Mouse (Mus musculus): ENCODE results near the gene Bola2.

- TF ChIP-seq CTCF (IDR thresholded peaks at IDR 0.05; ENCODE audit: insufficient read depth, low read depth, low read length) = no peak
- TF ChIP-seq POLR2A (IDR thresholded peaks at IDR 0.05; ENCODE audit: insufficient read depth, low read depth, low read length) = no peak
Observed at GRCm38 (mm10) chr7:126691676-126692075, 3.5 kb upstream of the Bola2 start.

All from olfactory bulb, adult 2 months (tissue).